Mouse (Mus musculus) stomach, embryonic 14.5 days (tissue): ENCODE measurements around the gene Mapk1ip1l. TPM values are rescaled to one million over a fixed set of nuclear protein-coding genes. Genes with fewer than 3 reads are reported as not detected.

ENCODE experiments used
- ATAC-seq: fragments of 200-750 bp; cut with Nextera tagmentation; 2 replicates; pipeline ENCODE4 v1.8.0; 2017; ENCODE audit warnings: low read depth, moderate TSS enrichment; ENCODE audit not compliant: insufficient number of reproducible peaks, insufficient read depth, low FRiP score
- H3K27ac ChIP-seq: fragments of 300-500 bp; sonication (generic); 2 replicates; pipeline ENCODE4 v1.5.1; 2014; ENCODE audit warnings: mild to moderate bottlenecking, low read length, moderate library complexity, mixed read lengths
- H3K27me3 ChIP-seq: fragments of 300-500 bp; sonication (generic); 2 replicates; pipeline ENCODE4 v1.6.1; 2014; ENCODE audit warnings: low read length, control low read depth, mixed read lengths; ENCODE audit not compliant: control insufficient read depth, insufficient read depth
- H3K36me3 ChIP-seq: fragments of 300-500 bp; sonication (generic); 2 replicates; pipeline ENCODE4 v1.6.1; 2014; ENCODE audit warnings: mild to moderate bottlenecking, control low read depth, low read length, moderate library complexity, mixed read lengths; ENCODE audit not compliant: control insufficient read depth, insufficient read depth
- H3K4me1 ChIP-seq: fragments of 300-500 bp; sonication (generic); 2 replicates; pipeline ENCODE4 v1.6.1; 2014; ENCODE audit warnings: low read length, control low read depth, mixed read lengths; ENCODE audit not compliant: control insufficient read depth, insufficient read depth
- H3K4me2 ChIP-seq: fragments of 300-500 bp; sonication (generic); replicated peaks from 2 replicates; pipeline ENCODE4 v1.6.1; 2014; ENCODE audit warnings: low read depth, low read length, control low read depth
- H3K4me3 ChIP-seq: fragments of 300-500 bp; sonication (generic); 2 replicates; pipeline ENCODE4 v1.5.1; 2014; ENCODE audit warnings: low read depth, low read length, control low read depth
- H3K9ac ChIP-seq: fragments of 300-500 bp; sonication (generic); replicated peaks from 2 replicates; pipeline ENCODE4 v1.6.1; 2014; ENCODE audit warnings: low read depth, mild to moderate bottlenecking, control low read depth, low read length, moderate library complexity, mixed read lengths
- H3K9me3 ChIP-seq: fragments of 300-500 bp; sonication (generic); 2 replicates; pipeline ENCODE4 v1.6.1; 2016; ENCODE audit warnings: low read depth, low read length, control low read depth; ENCODE audit not compliant: control insufficient read depth
- WGBS: fragments of 180-500 bp; shearing (Covaris S2); extraction: QIAGEN DNeasy Blood & Tissue Kit; methylation state at CpG from one replicate; pipeline ENCODE4 v1.1.7; 2014; 5-methylcytosine and 5-hydroxymethylcytosine counted together
- polyA plus RNA-seq: library from polyadenylated mRNA; unstranded; fragments of >200 nt; fragmentation: Nextera tagmentation; extraction: Ambion mirVana; gene quantifications from 2 replicates; pipeline ENCODE4 v1.2.1, GENCODE M21; 2014

Gene Mapk1ip1l
- polyA plus RNA-seq, 1 experiment from 2014 or later: 84.3 TPM

DNA sequence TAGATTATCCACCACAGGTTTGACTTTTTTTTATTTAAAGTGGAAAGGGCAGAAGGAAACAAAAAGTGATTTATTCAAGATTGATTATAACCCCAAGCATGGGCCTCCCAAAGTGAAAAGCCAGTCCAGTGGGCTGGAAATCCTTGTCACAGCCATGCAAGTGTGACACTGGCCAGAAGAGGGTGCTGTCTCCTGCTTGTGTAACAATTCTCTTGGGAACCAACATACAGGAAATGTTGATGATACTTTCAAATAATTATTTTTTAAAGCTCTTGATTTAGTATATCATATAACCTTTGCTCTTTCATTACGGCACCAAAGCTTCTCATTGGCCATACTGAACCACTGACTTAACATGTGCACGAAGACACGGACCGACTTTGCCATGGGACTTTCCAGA, 36.8 kb downstream of the Mapk1ip1l start:
- no peak overlapping the region for H3K4me2 ChIP-seq
- WGBS: 81% methylated on average over 4 of the region's 4 CpGs
- H3K27me3 ChIP-seq: no peaks in the 10 kb centered on the region
- no peak overlapping the region for H3K4me3 ChIP-seq
- no peaks in the 10 kb centered on the region for H3K36me3 ChIP-seq
- ATAC-seq: no peak
- H3K27ac ChIP-seq: no peak overlapping the region
- no peak overlapping the region for H3K9ac ChIP-seq
- H3K4me1 ChIP-seq: no peaks in the 10 kb centered on the region
- H3K9me3 ChIP-seq: no peaks in the 10 kb centered on the region

DNA sequence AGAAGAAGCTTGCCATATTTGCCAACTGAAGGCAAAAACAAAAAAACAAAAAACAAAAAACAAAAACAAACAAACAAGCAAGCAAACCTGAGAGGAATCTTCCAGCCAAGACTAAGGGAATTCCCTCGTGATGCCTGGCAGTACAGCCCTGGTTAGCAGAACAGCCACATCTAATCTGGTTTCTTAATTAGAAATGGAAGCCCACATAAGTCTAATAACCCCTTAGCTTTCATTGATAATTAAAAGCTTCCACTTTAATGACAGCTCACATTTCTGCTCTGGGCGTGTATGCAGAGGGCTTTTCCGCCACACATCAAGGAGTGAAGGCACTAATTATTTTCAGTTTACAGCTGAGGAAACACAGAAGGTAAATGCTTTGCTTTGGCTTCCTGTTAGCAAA, 37.2 kb downstream of the Mapk1ip1l start:
- Histone ChIP-seq H3K9ac (no peak overlapping the region), H3K4me2 (no peak overlapping the region), H3K27ac (no peak overlapping the region), H3K4me1 (no peaks in the 10 kb centered on the region), H3K4me3 (no peak overlapping the region), H3K9me3 (no peaks in the 10 kb centered on the region), H3K36me3 (no peaks in the 10 kb centered on the region), H3K27me3 (no peaks in the 10 kb centered on the region)
- ATAC-seq: no peak
- 75% methylated on average over 3 of the region's 3 CpGs for WGBS

DNA sequence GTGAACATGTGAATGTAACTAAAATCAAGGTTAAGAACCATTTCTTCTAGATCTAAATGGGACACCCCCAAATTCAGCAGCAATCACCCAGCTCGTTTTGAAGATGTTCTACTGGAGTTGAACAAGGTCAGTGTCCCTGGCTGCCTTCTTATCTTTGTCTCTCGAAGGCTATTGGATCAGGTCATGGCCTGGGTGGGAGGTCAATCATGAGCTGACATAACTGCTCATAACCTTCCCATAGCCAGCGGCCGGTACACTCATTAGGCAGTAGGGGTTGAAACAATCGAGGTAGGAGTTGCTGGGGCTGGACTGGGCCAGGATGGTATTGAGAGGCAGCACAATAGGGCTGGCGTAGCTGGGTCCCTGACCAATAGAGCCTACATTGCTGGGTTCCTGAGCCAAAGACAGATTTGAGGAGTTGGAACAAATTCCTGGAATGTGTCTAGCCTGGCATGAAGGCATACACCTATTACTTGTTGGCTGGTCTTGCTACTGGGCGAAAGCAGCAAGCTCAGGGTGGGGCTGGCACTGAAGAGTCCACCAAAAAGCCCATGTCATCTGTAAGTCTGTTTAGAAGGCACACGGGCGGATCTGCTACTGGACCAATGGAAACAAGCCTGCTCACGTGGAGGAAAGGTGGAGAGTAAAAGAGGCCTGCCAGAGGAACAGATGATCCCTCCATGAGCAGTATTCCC, 42.3 kb downstream of the Mapk1ip1l start:
- Histone ChIP-seq H3K4me1 (no peaks in the 10 kb centered on the region), H3K4me2 (no peak overlapping the region), H3K27me3 (no peaks in the 10 kb centered on the region), H3K36me3 (no peaks in the 10 kb centered on the region), H3K27ac (no peak overlapping the region), H3K9me3 (no peaks in the 10 kb centered on the region), H3K9ac (no peak overlapping the region), H3K4me3 (no peak overlapping the region)
- ATAC-seq: no peak
- 79% methylated on average over 10 of the region's 10 CpGs for WGBS

DNA sequence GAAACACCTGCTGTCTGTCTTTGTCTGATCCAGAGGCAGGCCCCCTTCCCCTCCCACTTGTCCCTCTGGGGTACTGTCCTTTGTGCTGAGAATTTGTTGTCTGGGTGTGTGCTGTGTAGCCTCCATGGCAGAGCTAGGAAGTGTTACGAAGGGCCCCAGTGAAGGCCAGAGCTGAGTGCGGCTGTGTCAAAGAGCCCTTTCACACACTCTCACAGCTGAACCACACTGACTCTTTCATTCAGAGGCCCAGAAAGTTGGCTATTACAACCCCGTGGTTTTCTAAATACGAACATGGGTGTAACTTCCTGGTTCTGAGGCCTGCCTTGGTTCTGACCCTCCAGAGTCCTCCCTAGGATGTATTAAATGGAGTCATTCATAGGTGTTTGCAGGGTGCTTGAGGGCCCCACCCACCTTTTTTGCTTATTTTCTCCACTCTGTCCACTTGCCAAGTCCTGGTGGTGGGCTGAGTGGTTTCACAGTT, 43.8 kb downstream of the Mapk1ip1l start:
- 73% methylated on average over 4 of the region's 4 CpGs for WGBS
- Histone ChIP-seq H3K9me3 (no peaks in the 10 kb centered on the region), H3K4me3 (no peak overlapping the region), H3K27me3 (no peaks in the 10 kb centered on the region), H3K4me1 (no peaks in the 10 kb centered on the region), H3K4me2 (no peak overlapping the region), H3K9ac (no peak overlapping the region), H3K27ac (no peak overlapping the region), H3K36me3 (no peaks in the 10 kb centered on the region)
- ATAC-seq: no peak

DNA sequence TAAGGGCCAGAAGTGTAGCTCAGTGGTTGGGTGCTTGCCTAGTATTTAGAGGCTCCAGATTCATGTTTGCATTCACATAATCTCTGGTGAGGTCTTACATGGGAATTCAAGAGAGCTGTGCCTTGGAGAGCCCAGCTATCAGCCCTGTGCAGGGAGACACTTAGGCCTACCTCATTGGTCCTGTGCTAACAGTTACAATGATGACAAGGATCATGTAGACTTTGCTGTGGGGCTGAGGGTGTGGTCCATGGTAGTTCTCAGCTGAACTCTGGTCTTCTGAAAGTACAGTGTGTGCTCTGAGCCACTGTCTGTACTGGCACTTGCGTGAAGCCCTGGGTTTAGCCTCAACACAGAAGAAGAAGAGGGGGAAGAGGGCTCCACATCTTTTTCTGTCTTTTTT, 48.6 kb downstream of the Mapk1ip1l start:
- ATAC-seq: no peak
- Histone ChIP-seq H3K9me3 (no peaks in the 10 kb centered on the region), H3K4me3 (no peak overlapping the region), H3K4me1 (no peaks in the 10 kb centered on the region), H3K9ac (no peak overlapping the region), H3K36me3 (no peaks in the 10 kb centered on the region), H3K27ac (no peak overlapping the region), H3K4me2 (no peak overlapping the region), H3K27me3 (no peaks in the 10 kb centered on the region)
- 94% methylated on average over 1 of the region's 1 CpGs for WGBS

DNA sequence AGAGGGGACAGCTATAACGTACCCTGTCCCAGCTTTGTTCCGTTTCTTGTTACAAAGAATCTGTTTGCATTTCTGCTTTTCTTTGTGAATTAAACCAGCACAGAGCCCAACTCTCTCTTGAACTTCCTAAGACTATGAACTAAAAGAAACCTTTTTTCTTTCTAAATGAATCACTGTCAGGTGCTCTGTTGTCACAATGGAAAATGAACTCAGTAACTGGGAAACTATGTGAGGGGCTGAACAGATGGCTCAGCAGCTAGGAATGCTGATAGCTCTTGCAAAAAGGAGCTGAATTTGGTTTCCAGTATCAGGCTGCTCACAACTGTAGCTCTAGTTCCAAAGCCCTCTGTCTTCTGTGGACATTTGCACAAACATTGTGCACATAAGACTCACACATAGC, 52.9 kb downstream of the Mapk1ip1l start:
- no peak overlapping the region for H3K9ac ChIP-seq
- 78% methylated on average over 2 of the region's 2 CpGs for WGBS
- H3K9me3 ChIP-seq: no peaks in the 10 kb centered on the region
- H3K4me1 ChIP-seq: no peaks in the 10 kb centered on the region
- H3K4me3 ChIP-seq: no peak overlapping the region
- ATAC-seq: no peak
- H3K4me2 ChIP-seq: no peak overlapping the region
- H3K27me3 ChIP-seq: no peaks in the 10 kb centered on the region
- H3K27ac ChIP-seq: no peak overlapping the region
- no peaks in the 10 kb centered on the region for H3K36me3 ChIP-seq

DNA sequence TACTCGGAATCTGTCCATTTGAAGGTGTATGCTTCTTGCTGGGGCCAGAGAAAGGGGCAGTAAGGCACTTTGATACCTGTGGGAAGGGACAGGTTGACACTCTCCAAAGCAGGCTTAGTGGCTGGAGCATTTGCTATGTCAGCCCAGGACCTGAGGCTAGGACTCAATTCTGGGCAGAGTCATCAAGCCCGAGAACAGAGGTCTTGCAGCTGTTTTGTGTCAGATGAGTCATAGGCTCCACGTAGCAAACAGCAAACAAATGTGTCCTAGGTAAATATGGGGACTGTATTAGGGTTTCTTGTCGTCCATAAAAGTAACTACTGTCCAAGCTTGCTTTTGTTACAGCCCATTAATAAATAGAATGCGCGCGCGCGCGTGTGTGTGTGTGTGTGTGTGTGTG, 54.2 kb downstream of the Mapk1ip1l start:
- Histone ChIP-seq H3K27me3 (no peaks in the 10 kb centered on the region), H3K27ac (no peak overlapping the region), H3K9me3 (no peaks in the 10 kb centered on the region), H3K36me3 (no peaks in the 10 kb centered on the region), H3K4me1 (no peaks in the 10 kb centered on the region), H3K9ac (no peak overlapping the region), H3K4me3 (no peak overlapping the region), H3K4me2 (no peak overlapping the region)
- ATAC-seq: no peak
- WGBS: 85% methylated on average over 10 of the region's 10 CpGs

DNA sequence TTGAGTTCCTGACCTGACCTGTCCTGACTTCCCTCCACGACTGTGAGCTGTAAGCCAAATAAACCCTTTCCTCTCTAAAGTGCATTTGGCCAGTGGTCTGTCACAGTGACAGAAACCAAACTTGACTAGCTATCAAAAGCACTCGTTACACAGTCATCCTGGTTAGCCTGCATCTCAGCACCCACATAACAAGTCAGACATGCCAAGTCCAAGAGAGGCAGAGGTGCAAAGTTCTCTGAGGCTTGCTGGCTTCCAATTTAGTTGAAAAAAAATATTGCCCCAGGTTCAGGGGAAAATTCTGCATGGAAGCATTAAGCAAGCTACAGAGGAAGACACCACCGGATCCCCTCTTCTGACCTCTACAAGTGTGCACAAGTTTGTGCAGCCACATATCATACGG, 55.2 kb downstream of the Mapk1ip1l start:
- H3K9ac ChIP-seq: no peak overlapping the region
- H3K4me2 ChIP-seq: no peak overlapping the region
- 74% methylated on average over 4 of the region's 4 CpGs for WGBS
- no peak overlapping the region for H3K4me3 ChIP-seq
- H3K27me3 ChIP-seq: no peaks in the 10 kb centered on the region
- H3K4me1 ChIP-seq: no peaks in the 10 kb centered on the region
- H3K27ac ChIP-seq: no peak overlapping the region
- H3K36me3 ChIP-seq: no peaks in the 10 kb centered on the region
- no peaks in the 10 kb centered on the region for H3K9me3 ChIP-seq
- no peak for ATAC-seq

DNA sequence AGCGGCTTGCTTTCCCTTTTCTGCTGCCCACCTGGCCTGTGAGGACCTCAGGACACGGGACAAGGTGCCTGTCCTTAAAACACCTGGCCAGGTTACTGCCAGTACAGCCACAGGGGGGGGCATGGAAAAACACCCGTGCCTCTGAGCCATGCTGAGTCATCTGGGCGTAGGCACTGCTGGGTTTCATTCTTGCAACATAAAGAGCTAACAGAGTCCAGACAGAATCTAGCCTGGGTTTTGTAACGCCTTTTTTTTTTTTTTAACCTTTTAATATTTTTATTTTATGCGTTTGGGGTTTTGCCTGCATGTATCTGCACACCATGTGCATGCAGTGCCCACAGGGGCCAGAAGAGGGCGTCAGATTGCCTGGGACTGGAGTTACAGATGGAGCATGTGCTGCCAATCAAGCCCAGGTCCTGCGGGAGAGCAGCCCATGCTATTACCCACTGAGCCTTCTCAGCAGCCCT, 56.1 kb downstream of the Mapk1ip1l start:
- Histone ChIP-seq H3K9ac (no peak overlapping the region), H3K4me3 (no peak overlapping the region), H3K4me1 (no peaks in the 10 kb centered on the region), H3K27me3 (no peaks in the 10 kb centered on the region), H3K4me2 (no peak overlapping the region), H3K9me3 (no peaks in the 10 kb centered on the region), H3K36me3 (no peaks in the 10 kb centered on the region), H3K27ac (no peak overlapping the region)
- 66% methylated on average over 8 of the region's 8 CpGs for WGBS
- no peak for ATAC-seq
